Mouse (Mus musculus): ENCODE measurements around the gene Gart.

- TF ChIP-seq CTCF (IDR thresholded peaks at IDR 0.05; ENCODE audit: insufficient read depth, low read length): no peak
- no peak for TF ChIP-seq POLR2A (IDR thresholded peaks at IDR 0.05; ENCODE audit: borderline replicate concordance, extremely low read depth, low read depth, low read length)
Observed at GRCm38 (mm10) chr16:91629749-91630148, 17.0 kb downstream of the Gart start.
